In genomic region chr7:19068707-19069106, GRCm38 (mm10) we compare ENCODE assay signal across 9 mouse cellular contexts. TPM values are rescaled to one million over a fixed set of nuclear protein-coding genes. Genes with fewer than 3 reads are reported as not detected.
DNase-seq lines count a peak whose midpoint lies in the region.
"Had no signal": no experiment of that assay in that cellular context is flagged by ENCODE, and none has a peak within 500 bp of the region (broad histone marks: within the 10 kb centered on the region; RNA-seq: fewer than 3 reads in every experiment).

No protein-coding gene starts in this region.

- DNase-seq in gastrocnemius, adult 18-20 months (ENCODE audit: low spot score), result peak; percentile 74
- DNase-seq in gastrocnemius, postnatal 25 days, result no peak
- peak; percentile 69 for DNase-seq in right cerebral cortex, postnatal 14 days
- no peak for DNase-seq in right cerebral cortex, postnatal 25 days
- peak; percentile 62 for DNase-seq in c-Kit-negative CD71-positive TER-119-positive erythroid progenitor cells, embryonic 14.5 days (ENCODE audit: low read depth, low spot score)
- DNase-seq in heart, postnatal 4 days, result peak; percentile 82
- DNase-seq in lung, postnatal 36 days, result peak; percentile 91
- peak; percentile 84 for DNase-seq in thymus, postnatal 0 days (ENCODE audit: low spot score)

RNA-seq across cellular contexts. Expression of gene Dmwd, which starts 7.3 kb away (rescaled TPM):
- total RNA-seq in gastrocnemius, adult 18-20 months (2021), result 10 to 100 TPM; 33.8 to 39.1 TPM
- 10 to 100 TPM; 22.4 to 22.7 TPM for total RNA-seq in gastrocnemius, postnatal 25 days (2021)
- 10 to 100 TPM; 60.3 to 62.9 TPM for total RNA-seq in heart, postnatal 4 days (2021)
- polyA plus RNA-seq in thymus, postnatal 0 days (2015; fragmentation: Nextera tagmentation; extraction: Ambion mirVana), result 4.3 and 5.0 TPM in 2 replicates

RNA-seq across cellular contexts. Expression of gene Rsph6a, which starts 14.2 kb away (rescaled TPM):
- not detected for total RNA-seq in gastrocnemius, adult 18-20 months (2021)
- total RNA-seq in gastrocnemius, postnatal 25 days (2021), result not detected
- total RNA-seq in heart, postnatal 4 days (2021), result not detected
- not detected in 2 replicates for polyA plus RNA-seq in thymus, postnatal 0 days (2015; fragmentation: Nextera tagmentation; extraction: Ambion mirVana)
- polyA plus RNA-seq: embryonic facial prominence, embryonic 12.5 days had no signal

RNA-seq across cellular contexts. Expression of gene Dmpk, which starts 14.9 kb away (rescaled TPM):
- total RNA-seq in gastrocnemius, adult 18-20 months (2021), result 100 to 1,000 TPM; 232 to 265 TPM
- total RNA-seq in gastrocnemius, postnatal 25 days (2021), result 100 to 1,000 TPM; 315 to 350 TPM
- total RNA-seq in heart, postnatal 4 days (2021), result 100 to 1,000 TPM; 188 to 201 TPM
- 2.8 and 3.7 TPM in 2 replicates for polyA plus RNA-seq in thymus, postnatal 0 days (2015; fragmentation: Nextera tagmentation; extraction: Ambion mirVana)

RNA-seq across cellular contexts. Expression of gene Six5, which starts 25.7 kb away (rescaled TPM):
- total RNA-seq in gastrocnemius, adult 18-20 months (2021), result 1 to 10 TPM; 1.7 to 2.1 TPM
- total RNA-seq in gastrocnemius, postnatal 25 days (2021), result 1 to 10 TPM; 2.0 to 2.7 TPM
- total RNA-seq in heart, postnatal 4 days (2021), result 10 to 100 TPM; 10.3 to 10.4 TPM
- 1.2 and 1.5 TPM in 2 replicates for polyA plus RNA-seq in thymus, postnatal 0 days (2015; fragmentation: Nextera tagmentation; extraction: Ambion mirVana)

RNA-seq across cellular contexts. Expression of gene Sympk, which starts 44.5 kb away (rescaled TPM):
- total RNA-seq in gastrocnemius, adult 18-20 months (2021), result 10 to 100 TPM; 74.1 to 74.6 TPM
- total RNA-seq in gastrocnemius, postnatal 25 days (2021), result 10 to 100 TPM; 56.6 to 59.4 TPM
- total RNA-seq in heart, postnatal 4 days (2021), result 10 to 100 TPM; 57.3 to 62.5 TPM
- 18.5 and 19.6 TPM in 2 replicates for polyA plus RNA-seq in thymus, postnatal 0 days (2015; fragmentation: Nextera tagmentation; extraction: Ambion mirVana)

Comparison
In these comparisons a context has a peak if more than half of its experiments do, and no peak if none do; other contexts are left out.
1. DNase-seq: peak in gastrocnemius, adult 18-20 months (single experiment), right cerebral cortex, postnatal 14 days (single experiment), c-Kit-negative CD71-positive TER-119-positive erythroid progenitor cells, embryonic 14.5 days (single experiment), heart, postnatal 4 days (single experiment), lung, postnatal 36 days (single experiment) and thymus, postnatal 0 days (single experiment); none in gastrocnemius, postnatal 25 days (single experiment) and right cerebral cortex, postnatal 25 days (single experiment).